Mouse (Mus musculus) MEL (cell line): ENCODE data around the gene Gpr161. TPM values are rescaled to one million over a fixed set of nuclear protein-coding genes. Genes with fewer than 3 reads are reported as not detected.
A peak's percentile ranks its signal among the peaks of the same experiment; 100 is the strongest.

ENCODE experiments used
- DNase-seq: peaks from one replicate; pipeline ENCODE4 v3.0.0; 2011; ENCODE audit warnings: low read depth, low spot score
- H3K27ac ChIP-seq: 2 replicates; pipeline ENCODE4 v1.5.1; 2012; ENCODE audit warnings: low read depth, mild to moderate bottlenecking, control low read depth, low read length, moderate library complexity; ENCODE audit not compliant: control insufficient read depth
- H3K27me3 ChIP-seq, 2 experiments: fragments of 150-350 bp in 1 of 2; sonication (generic) in 1 of 2; 2 replicates each; pipeline ENCODE4 v1.6.1; 2012; ENCODE audit warnings: low read length in 2 of 2, mild to moderate bottlenecking in 2 of 2, improper control_type of control experiment in 1 of 2, moderate library complexity in 1 of 2; ENCODE audit not compliant: insufficient read depth in 2 of 2, control insufficient read depth in 1 of 2
- H3K36me3 ChIP-seq, 2 experiments: 2 replicates each; pipeline ENCODE4 v1.6.1; 2012 to 2014; ENCODE audit warnings: low read length in 2 of 2, improper control_type of control experiment in 1 of 2, inconsistent platforms in 1 of 2, mild to moderate bottlenecking in 1 of 2; ENCODE audit not compliant: insufficient read depth in 2 of 2, control insufficient read depth in 1 of 2
- H3K4me1 ChIP-seq, 2 experiments: fragments of 150-350 bp in 1 of 2; sonication (generic) in 1 of 2; 2 replicates each; pipeline ENCODE4 v1.6.1; 2012; ENCODE audit warnings: low read length in 2 of 2, improper control_type of control experiment in 1 of 2, mild to moderate bottlenecking in 1 of 2; ENCODE audit not compliant: insufficient read depth in 2 of 2, control insufficient read depth in 1 of 2
- H3K4me3 ChIP-seq, 2 experiments: fragments of 150-350 bp in 1 of 2; sonication (generic) in 1 of 2; 2 replicates each; pipeline ENCODE4 v1.5.1; 2012; ENCODE audit warnings: low read depth in 2 of 2, low read length in 2 of 2, mild to moderate bottlenecking in 2 of 2, moderate library complexity in 2 of 2, control low read depth in 1 of 2, improper control_type of control experiment in 1 of 2; ENCODE audit not compliant: control insufficient read depth in 1 of 2, insufficient read depth in 1 of 2
- H3K79me2 ChIP-seq: 2 replicates; pipeline ENCODE4 v1.6.1; 2012; ENCODE audit warnings: mild to moderate bottlenecking, low read length, moderate library complexity; ENCODE audit not compliant: control insufficient read depth, poor library complexity, insufficient read depth
- H3K9ac ChIP-seq: 2 replicates; pipeline ENCODE4 v1.6.1; 2012; ENCODE audit warnings: low read depth, mild to moderate bottlenecking, control low read depth, low read length, moderate library complexity; ENCODE audit not compliant: control insufficient read depth, poor library complexity, severe bottlenecking
- H3K9me3 ChIP-seq: fragments of 150-350 bp; sonication (generic); replicated peaks from 2 replicates; pipeline ENCODE4 v1.6.1; 2012; ENCODE audit warnings: mild to moderate bottlenecking, low read length, improper control_type of control experiment, moderate library complexity; ENCODE audit not compliant: insufficient read depth
- CHD1 ChIP-seq: IDR thresholded peaks from 2 replicates; pipeline ENCODE4 v1.6.1; 2012; ENCODE audit warnings: low read depth, mild to moderate bottlenecking, inconsistent platforms, low read length, improper control_type of control experiment
- CTCF ChIP-seq, 3 experiments: IDR thresholded peaks in 2 of 3; conservative IDR thresholded peaks in 1 of 3; 2 replicates each; pipeline ENCODE4 v1.5.1; 2011 to 2012; ENCODE audit warnings: low read length in 3 of 3, low read depth in 2 of 3, mild to moderate bottlenecking in 2 of 3, improper control_type of control experiment in 1 of 3, inconsistent platforms in 1 of 3, mixed read lengths in 1 of 3, moderate library complexity in 1 of 3; ENCODE audit not compliant: control insufficient read depth in 1 of 3, insufficient read depth in 1 of 3, poor library complexity in 1 of 3, severe bottlenecking in 1 of 3
- ETS1 ChIP-seq: IDR thresholded peaks from 2 replicates; pipeline ENCODE4 v1.6.1; 2012; ENCODE audit warnings: low read depth, mild to moderate bottlenecking, inconsistent platforms, low read length, improper control_type of control experiment, moderate library complexity
- GABPA ChIP-seq: IDR thresholded peaks from 2 replicates; pipeline ENCODE4 v1.6.1; 2012; ENCODE audit warnings: low read depth, mild to moderate bottlenecking, inconsistent platforms, low read length, improper control_type of control experiment, moderate library complexity
- GATA1 ChIP-seq: IDR thresholded peaks from 2 replicates; pipeline ENCODE4 v1.6.1; 2011; ENCODE audit warnings: low read depth, low read length, improper control_type of control experiment
- JUND ChIP-seq: IDR thresholded peaks from 2 replicates; pipeline ENCODE4 v1.6.1; 2011; ENCODE audit warnings: low read depth, mild to moderate bottlenecking, improper control_type of control experiment, low read length
- KAT2A ChIP-seq: conservative IDR thresholded peaks from 2 replicates; pipeline ENCODE4 v1.6.1; 2012; ENCODE audit warnings: low read depth, low read length, improper control_type of control experiment, inconsistent platforms
- MAX ChIP-seq: IDR thresholded peaks from 2 replicates; pipeline ENCODE4 v1.6.1; 2011; ENCODE audit warnings: low read length, improper control_type of control experiment
- MEF2A ChIP-seq: IDR thresholded peaks from 2 replicates; pipeline ENCODE4 v1.6.1; 2014; ENCODE audit warnings: low read depth, mild to moderate bottlenecking, inconsistent platforms, low read length, improper control_type of control experiment; ENCODE audit not compliant: poor library complexity, insufficient replicate concordance, severe bottlenecking; ENCODE audit errors: extremely low read depth
- MXI1 ChIP-seq: IDR thresholded peaks from 2 replicates; pipeline ENCODE4 v1.6.1; 2011; ENCODE audit warnings: mild to moderate bottlenecking, low read depth, low read length, improper control_type of control experiment
- MYC ChIP-seq: IDR thresholded peaks from 2 replicates; pipeline ENCODE4 v1.6.1; 2011; ENCODE audit warnings: low read depth, mild to moderate bottlenecking, low read length, improper control_type of control experiment, moderate library complexity
- NELFE ChIP-seq: IDR thresholded peaks from 2 replicates; pipeline ENCODE4 v1.6.1; 2011; ENCODE audit warnings: low read depth, low read length, improper control_type of control experiment
- NRF1 ChIP-seq: IDR thresholded peaks from 2 replicates; pipeline ENCODE4 v1.6.1; 2014; ENCODE audit warnings: low read depth, mild to moderate bottlenecking, inconsistent platforms, low read length, improper control_type of control experiment, moderate library complexity; ENCODE audit not compliant: poor library complexity, insufficient read depth, severe bottlenecking
- POLR2AphosphoS2 ChIP-seq: IDR thresholded peaks from 2 replicates; pipeline ENCODE4 v1.6.1; 2011; ENCODE audit warnings: low read length, improper control_type of control experiment
- RAD21 ChIP-seq: IDR thresholded peaks from 2 replicates; pipeline ENCODE4 v1.6.1; 2011; ENCODE audit warnings: mild to moderate bottlenecking, low read depth, low read length, improper control_type of control experiment
- RCOR1 ChIP-seq: IDR thresholded peaks from 2 replicates; pipeline ENCODE4 v1.6.1; 2012; ENCODE audit warnings: low read depth, mild to moderate bottlenecking, inconsistent platforms, low read length, improper control_type of control experiment
- SIN3A ChIP-seq: IDR thresholded peaks from 2 replicates; pipeline ENCODE4 v1.6.1; 2012; ENCODE audit warnings: low read length, improper control_type of control experiment, inconsistent platforms
- TAL1 ChIP-seq: IDR thresholded peaks from 2 replicates; pipeline ENCODE4 v1.6.1; 2012; ENCODE audit warnings: mild to moderate bottlenecking, inconsistent platforms, low read length, moderate library complexity, mixed read lengths
- TCF12 ChIP-seq: IDR thresholded peaks from 2 replicates; pipeline ENCODE4 v1.6.1; 2014; ENCODE audit warnings: low read depth, mild to moderate bottlenecking, inconsistent platforms, low read length, improper control_type of control experiment, moderate library complexity
- UBTF ChIP-seq: IDR thresholded peaks from 2 replicates; pipeline ENCODE4 v1.6.1; 2012; ENCODE audit warnings: low read depth, mild to moderate bottlenecking, inconsistent platforms, low read length, improper control_type of control experiment, moderate library complexity, borderline replicate concordance; ENCODE audit not compliant: insufficient read depth
- USF1 ChIP-seq: IDR thresholded peaks from 2 replicates; pipeline ENCODE4 v1.6.1; 2014; ENCODE audit warnings: low read depth, mild to moderate bottlenecking, inconsistent platforms, low read length, improper control_type of control experiment, moderate library complexity
- USF2 ChIP-seq, 2 experiments: IDR thresholded peaks; 2 replicates each; pipeline ENCODE4 v1.6.1; 2011 to 2012; ENCODE audit warnings: improper control_type of control experiment in 2 of 2, low read length in 2 of 2, borderline replicate concordance in 1 of 2, inconsistent platforms in 1 of 2, low read depth in 1 of 2, mild to moderate bottlenecking in 1 of 2; ENCODE audit not compliant: insufficient read depth in 1 of 2
- polyA plus RNA-seq, 2 experiments: library from polyadenylated mRNA; stranded (reverse) in 1 of 2; unstranded in 1 of 2; fragments of >175 nt in 1 of 2; fragments of >200 nt in 1 of 2; gene quantifications; 2 replicates each; pipeline versions ENCODE4 v1.2.1 to v1.2.4; 2012; ENCODE audit warnings: low replicate concordance in 2 of 2, low read depth in 1 of 2; ENCODE audit not compliant: insufficient read length in 2 of 2, insufficient read depth in 1 of 2, missing spikeins in 1 of 2
- total RNA-seq: library from RNA; depleted of rRNA; stranded (reverse); fragments of 300-350 nt; gene quantifications from 2 replicates; pipeline ENCODE4 v1.2.3, GENCODE M21; 2012

The Gpr161 gene
- total and polyA plus RNA-seq, 3 experiments: 0.08 to 0.97 TPM; not detected in 1

DNA sequence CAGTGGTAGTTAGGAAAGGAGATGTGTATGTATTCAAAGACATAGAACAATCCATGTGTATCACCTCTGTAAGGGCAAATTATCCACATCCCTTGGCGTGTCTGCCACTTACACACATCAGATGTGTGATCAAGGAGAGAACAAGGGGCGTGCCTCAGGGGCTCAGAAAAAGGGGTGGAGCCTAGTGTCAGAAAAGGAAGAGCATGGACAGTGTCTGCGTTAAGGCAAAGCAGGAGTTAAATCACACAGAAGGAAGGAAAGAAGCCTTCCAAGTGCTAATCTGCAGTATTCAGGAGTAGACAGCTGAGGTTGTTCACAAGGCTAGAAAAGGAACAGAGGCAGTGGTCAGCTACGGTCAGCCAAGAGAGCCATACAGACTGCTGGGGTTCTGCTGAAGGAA, 46.7 kb upstream of the Gpr161 start:
- H3K27me3 ChIP-seq: no peaks in the 10 kb centered on the region; a peak in 1 of 4 replicates
- peak; percentile 86 for DNase-seq
- peaks cover 0 to 7% of the 10 kb centered on the region in 2 experiments; a peak in 2 of 4 replicates for H3K4me1 ChIP-seq
- H3K79me2 ChIP-seq: no peaks in the 10 kb centered on the region
- no peaks in the 10 kb centered on the region for H3K9me3 ChIP-seq
- H3K27ac ChIP-seq: no peak overlapping the region
- H3K9ac ChIP-seq: no peak overlapping the region
- H3K4me3 ChIP-seq: no peak overlapping the region; a peak in 1 of 4 replicates
- H3K36me3 ChIP-seq: peaks cover 0 to 7% of the 10 kb centered on the region in 2 experiments; a peak in 2 of 4 replicates
- TF ChIP-seq GABPA (no peak), TCF12 (no peak), JUND (no peak), USF2 (IDR thresholded peaks at IDR 0.05; ENCODE audit: borderline replicate concordance in 1 of 2, insufficient read depth in 1 of 2, low read depth in 1 of 2, low read length in 2 of 2) (no peak), RAD21 (no peak), MXI1 (peak; percentile 44; the same call in 1 of the 2 replicates), SIN3A (peak; percentile 55; the same call in 1 of the 2 replicates), MEF2A (no peak), TAL1 (no peak), MYC (no peak)

- H3K9me3 ChIP-seq: no peaks in the 10 kb centered on the region
- H3K4me1 ChIP-seq: peaks cover 0 to 7% of the 10 kb centered on the region in 2 experiments; a peak in 2 of 4 replicates
- H3K79me2 ChIP-seq: no peaks in the 10 kb centered on the region
- no peak overlapping the region for H3K27ac ChIP-seq
- no peak overlapping the region for H3K4me3 ChIP-seq
- TF ChIP-seq CHD1 (no peak), MAX (no peak), UBTF (no peak), USF1 (no peak), NELFE (no peak), SIN3A (no peak), POLR2AphosphoS2 (no peak), CTCF (IDR thresholded peaks at IDR 0.05 in 2 of 3, conservative IDR thresholded peaks at IDR 0.05 in 1 of 3; ENCODE audit: control insufficient read depth in 1 of 3, insufficient read depth in 1 of 3, low read depth in 2 of 3, low read length in 3 of 3, poor library complexity in 1 of 3, severe bottlenecking in 1 of 3) (no peak), NRF1 (no peak), MEF2A (no peak), TCF12 (no peak), KAT2A (no peak), GATA1 (no peak), TAL1 (no peak), ETS1 (no peak), RCOR1 (no peak)
- no peaks in the 10 kb centered on the region; a peak in 1 of 4 replicates for H3K27me3 ChIP-seq
- no peak for DNase-seq
- peaks cover 0 to 7% of the 10 kb centered on the region in 2 experiments; a peak in 2 of 4 replicates for H3K36me3 ChIP-seq
- H3K9ac ChIP-seq: no peak overlapping the region
Measured at GRCm38 (mm10) chr1:165250546-165250945, 45.0 kb upstream of the Gpr161 start.
